Mouse (Mus musculus): ENCODE measurements around the gene Pm20d1. TPM values are rescaled to one million over a fixed set of nuclear protein-coding genes. Genes with fewer than 3 reads are reported as not detected.

Gene Pm20d1
- polyA plus RNA-seq, 1 experiment: not detected

- Histone ChIP-seq H3K27me3 (ENCODE audit: control insufficient read depth) (no peaks in the 10 kb centered on the region), H3K4me1 (ENCODE audit: control insufficient read depth) (no peaks in the 10 kb centered on the region), H3K36me3 (ENCODE audit: control insufficient read depth) (no peaks in the 10 kb centered on the region), H3K4me3 (replicated peaks) (no peak overlapping the region), H3K9me3 (ENCODE audit: control insufficient read depth, low read length) (no peaks in the 10 kb centered on the region)
- TF ChIP-seq TAL1 (IDR thresholded peaks at IDR 0.05; ENCODE audit: low read length) (no peak), GATA1 (IDR thresholded peaks at IDR 0.05; ENCODE audit: low read length) (no peak)
Observed at GRCm38 (mm10) chr1:131769296-131769695, 27.9 kb upstream of the Pm20d1 start.

DNA sequence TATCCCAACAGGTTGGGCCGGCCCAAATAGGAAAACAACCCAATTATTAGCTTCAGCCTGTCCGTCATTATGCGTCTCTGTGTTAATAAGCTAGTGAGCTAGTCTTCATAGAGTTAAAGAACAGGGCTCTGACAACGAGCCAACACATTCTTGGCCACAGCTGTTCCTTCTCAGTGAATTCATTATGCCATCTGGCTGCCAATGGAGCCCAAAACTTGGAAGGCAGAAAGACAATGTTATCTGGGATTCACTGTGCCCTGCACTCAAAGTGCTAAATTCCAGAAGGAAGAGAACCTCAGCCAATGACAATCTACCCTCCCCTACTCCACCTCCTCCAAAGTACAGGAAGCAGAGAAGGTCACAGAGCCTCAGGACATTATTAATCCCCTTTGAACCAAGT, 26.5 kb upstream of the Pm20d1 start:
- Histone ChIP-seq H3K27me3 (ENCODE audit: control insufficient read depth) (no peaks in the 10 kb centered on the region), H3K4me1 (ENCODE audit: control insufficient read depth) (no peaks in the 10 kb centered on the region)
- TF ChIP-seq TAL1 (IDR thresholded peaks at IDR 0.05; ENCODE audit: low read length): no peak
- TF ChIP-seq GATA1 (IDR thresholded peaks at IDR 0.05; ENCODE audit: low read length): no peak

DNA sequence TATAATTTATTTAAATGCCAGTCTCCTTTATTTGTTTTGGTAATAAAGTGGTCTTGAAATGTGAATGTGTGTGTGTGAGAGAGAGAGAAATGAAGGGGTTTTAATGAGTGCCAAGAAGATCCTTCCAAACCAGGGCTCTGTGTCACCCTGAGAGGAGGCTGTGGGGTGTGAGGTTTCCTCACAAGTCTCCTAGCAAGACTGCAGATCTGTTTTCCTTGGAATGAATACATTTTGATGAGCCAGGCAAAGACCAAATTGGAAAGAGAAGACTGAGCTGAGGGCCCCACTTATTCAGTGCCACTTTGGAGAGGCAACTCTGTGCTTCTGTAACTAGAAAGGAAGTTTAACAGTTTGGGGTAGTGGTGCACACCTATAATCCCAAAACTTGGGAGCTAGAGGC, 25.7 kb upstream of the Pm20d1 start:
- no peaks in the 10 kb centered on the region for H3K4me1 ChIP-seq (ENCODE audit: control insufficient read depth)
- no peaks in the 10 kb centered on the region for H3K27me3 ChIP-seq (ENCODE audit: control insufficient read depth)
- no peaks in the 10 kb centered on the region for H3K9me3 ChIP-seq (ENCODE audit: control insufficient read depth, low read length)
- no peaks in the 10 kb centered on the region for H3K36me3 ChIP-seq (ENCODE audit: control insufficient read depth)
- no peak overlapping the region for H3K4me3 ChIP-seq (replicated peaks)
- no peak for TF ChIP-seq TAL1 (IDR thresholded peaks at IDR 0.05; ENCODE audit: low read length)
- no peak for TF ChIP-seq GATA1 (IDR thresholded peaks at IDR 0.05; ENCODE audit: low read length)

More for the DNA sequence above, 26.5 kb upstream of the Pm20d1 start:
- H3K4me3 ChIP-seq (replicated peaks): no peak overlapping the region
- no peaks in the 10 kb centered on the region for H3K36me3 ChIP-seq (ENCODE audit: control insufficient read depth)
- no peaks in the 10 kb centered on the region for H3K9me3 ChIP-seq (ENCODE audit: control insufficient read depth, low read length)

DNA sequence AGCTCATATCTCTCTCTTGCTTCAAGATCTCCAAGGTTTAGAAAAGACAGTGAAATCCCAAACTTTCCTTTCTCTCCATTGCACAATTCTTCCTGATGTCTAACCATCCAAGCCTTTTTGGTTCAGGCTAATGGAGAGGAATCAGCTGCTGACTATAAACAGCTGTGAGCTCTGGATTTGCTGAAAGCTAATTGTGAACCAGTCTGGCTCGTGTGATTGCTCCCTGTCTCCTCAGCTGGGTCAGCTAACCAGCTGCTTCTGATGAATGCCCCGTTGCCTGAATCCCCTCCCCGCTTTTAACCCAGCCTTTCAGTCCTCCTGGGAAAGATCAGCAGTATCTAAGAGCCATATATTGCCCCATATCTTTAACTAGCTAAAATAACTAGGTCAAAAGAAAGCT, 2.6 kb upstream of the Pm20d1 start:
- Histone ChIP-seq H3K27me3 (ENCODE audit: control insufficient read depth) (peaks cover 27% of the 10 kb centered on the region), H3K36me3 (ENCODE audit: control insufficient read depth) (no peaks in the 10 kb centered on the region), H3K4me3 (replicated peaks) (no peak overlapping the region), H3K9me3 (ENCODE audit: control insufficient read depth, low read length) (no peaks in the 10 kb centered on the region), H3K4me1 (ENCODE audit: control insufficient read depth) (no peaks in the 10 kb centered on the region)
- TF ChIP-seq TAL1 (IDR thresholded peaks at IDR 0.05; ENCODE audit: low read length) (no peak), GATA1 (IDR thresholded peaks at IDR 0.05; ENCODE audit: low read length) (no peak)

DNA sequence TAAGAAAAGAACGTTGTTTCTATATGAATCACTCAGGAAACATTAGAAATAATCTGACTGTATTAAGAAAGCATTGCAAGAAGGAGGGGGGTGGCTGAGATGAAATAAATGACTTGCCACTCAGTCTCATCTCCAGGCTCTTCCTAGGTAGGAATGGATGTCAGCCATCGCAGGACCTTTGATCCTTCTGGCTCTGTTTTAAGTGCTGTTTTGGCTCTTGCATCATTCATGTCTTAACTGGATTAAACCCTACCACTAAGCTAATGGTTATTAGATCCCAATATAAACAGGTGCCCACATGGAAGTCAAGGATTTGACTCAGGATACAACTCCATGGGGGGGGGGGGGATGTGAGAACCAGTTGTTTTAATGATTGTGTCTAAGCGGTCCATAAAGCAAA, 2.0 kb upstream of the Pm20d1 start:
- peaks cover 27% of the 10 kb centered on the region for H3K27me3 ChIP-seq (ENCODE audit: control insufficient read depth)
- no peak overlapping the region for H3K4me3 ChIP-seq (replicated peaks)
- no peaks in the 10 kb centered on the region for H3K9me3 ChIP-seq (ENCODE audit: control insufficient read depth, low read length)
- no peak for TF ChIP-seq GATA1 (IDR thresholded peaks at IDR 0.05; ENCODE audit: low read length)
- no peak for TF ChIP-seq TAL1 (IDR thresholded peaks at IDR 0.05; ENCODE audit: low read length)
- H3K4me1 ChIP-seq (ENCODE audit: control insufficient read depth): no peaks in the 10 kb centered on the region
- no peaks in the 10 kb centered on the region for H3K36me3 ChIP-seq (ENCODE audit: control insufficient read depth)

DNA sequence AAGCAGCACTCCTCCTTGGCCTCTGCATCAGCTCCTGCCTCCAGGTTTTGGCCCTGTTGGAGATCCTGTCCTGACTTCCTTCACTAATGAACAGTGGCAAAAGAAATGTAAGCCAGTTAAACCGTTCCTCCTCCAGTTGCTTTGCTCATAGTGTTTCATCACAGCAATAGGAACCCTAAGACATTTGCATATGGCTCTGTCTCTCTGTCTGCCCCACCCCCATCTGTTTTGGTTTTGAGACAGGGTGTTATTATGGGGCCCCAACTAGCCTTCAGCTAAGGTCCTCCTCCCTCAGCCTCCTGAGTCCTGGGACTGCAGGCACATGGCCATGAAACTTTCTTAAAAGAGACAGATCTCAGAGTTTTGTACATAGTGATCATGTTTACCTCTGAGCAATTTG, 2.8 kb downstream of the Pm20d1 start:
- Histone ChIP-seq H3K36me3 (ENCODE audit: control insufficient read depth) (no peaks in the 10 kb centered on the region; the same call in 1 of the 2 replicates), H3K27me3 (ENCODE audit: control insufficient read depth) (peaks cover 27% of the 10 kb centered on the region), H3K4me3 (replicated peaks) (no peak overlapping the region), H3K4me1 (ENCODE audit: control insufficient read depth) (no peaks in the 10 kb centered on the region), H3K9me3 (ENCODE audit: control insufficient read depth, low read length) (no peaks in the 10 kb centered on the region)
- TF ChIP-seq TAL1 (IDR thresholded peaks at IDR 0.05; ENCODE audit: low read length) (no peak), GATA1 (IDR thresholded peaks at IDR 0.05; ENCODE audit: low read length) (no peak)

GRCm38 (mm10) chr1:131801071-131801470, 3.9 kb downstream of the Pm20d1 start:
- TF ChIP-seq TAL1 (IDR thresholded peaks at IDR 0.05; ENCODE audit: low read length): no peak
- no peak for TF ChIP-seq GATA1 (IDR thresholded peaks at IDR 0.05; ENCODE audit: low read length)
- no peaks in the 10 kb centered on the region for H3K4me1 ChIP-seq (ENCODE audit: control insufficient read depth)
- peaks cover 27% of the 10 kb centered on the region for H3K27me3 ChIP-seq (ENCODE audit: control insufficient read depth)
- no peak overlapping the region for H3K4me3 ChIP-seq (replicated peaks)
- no peaks in the 10 kb centered on the region for H3K9me3 ChIP-seq (ENCODE audit: control insufficient read depth, low read length)
- H3K36me3 ChIP-seq (ENCODE audit: control insufficient read depth): no peaks in the 10 kb centered on the region; the same call in 1 of the 2 replicates

- peaks cover 13% of the 10 kb centered on the region for H3K27me3 ChIP-seq (ENCODE audit: control insufficient read depth)
- no peak for TF ChIP-seq TAL1 (IDR thresholded peaks at IDR 0.05; ENCODE audit: low read length)
- TF ChIP-seq GATA1 (IDR thresholded peaks at IDR 0.05; ENCODE audit: low read length): no peak
Observed at GRCm38 (mm10) chr1:131802652-131803051, 5.5 kb downstream of the Pm20d1 start.

DNA sequence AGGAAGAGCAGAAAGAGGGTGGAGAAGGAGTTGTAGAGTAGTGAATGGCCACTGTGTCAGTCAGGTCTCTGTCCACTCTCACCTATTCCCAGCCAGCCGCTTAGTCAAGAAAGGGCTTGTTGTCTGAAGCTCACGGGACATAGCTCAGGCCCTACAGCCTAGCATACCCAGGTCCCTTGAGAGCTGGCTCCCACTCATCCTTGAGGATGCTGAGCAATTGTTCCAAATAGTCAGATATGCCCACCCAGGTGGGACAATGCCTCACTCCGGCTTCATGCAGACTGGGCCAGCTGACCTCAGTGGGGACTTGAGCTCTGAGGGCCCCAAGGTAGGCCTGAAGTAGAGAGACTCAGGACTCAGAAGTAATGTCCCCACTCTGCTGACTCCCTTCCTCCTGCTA, 7.0 kb downstream of the Pm20d1 start:
- Histone ChIP-seq H3K36me3 (ENCODE audit: control insufficient read depth) (no peaks in the 10 kb centered on the region; the same call in 1 of the 2 replicates), H3K4me1 (ENCODE audit: control insufficient read depth) (no peaks in the 10 kb centered on the region), H3K4me3 (replicated peaks) (no peak overlapping the region), H3K27me3 (ENCODE audit: control insufficient read depth) (no peaks in the 10 kb centered on the region), H3K9me3 (ENCODE audit: control insufficient read depth, low read length) (no peaks in the 10 kb centered on the region)
- no peak for TF ChIP-seq TAL1 (IDR thresholded peaks at IDR 0.05; ENCODE audit: low read length)
- no peak for TF ChIP-seq GATA1 (IDR thresholded peaks at IDR 0.05; ENCODE audit: low read length)

More at GRCm38 (mm10) chr1:131802652-131803051, 5.5 kb downstream of the Pm20d1 start:
- H3K4me3 ChIP-seq (replicated peaks): no peak overlapping the region
- H3K9me3 ChIP-seq (ENCODE audit: control insufficient read depth, low read length): no peaks in the 10 kb centered on the region
- H3K36me3 ChIP-seq (ENCODE audit: control insufficient read depth): no peaks in the 10 kb centered on the region; the same call in 1 of the 2 replicates
- no peaks in the 10 kb centered on the region for H3K4me1 ChIP-seq (ENCODE audit: control insufficient read depth)

- Histone ChIP-seq H3K4me1 (ENCODE audit: control insufficient read depth) (no peaks in the 10 kb centered on the region), H3K27me3 (ENCODE audit: control insufficient read depth) (no peaks in the 10 kb centered on the region), H3K4me3 (replicated peaks) (no peak overlapping the region), H3K9me3 (ENCODE audit: control insufficient read depth, low read length) (no peaks in the 10 kb centered on the region), H3K36me3 (ENCODE audit: control insufficient read depth) (no peaks in the 10 kb centered on the region; the same call in 1 of the 2 replicates)
- TF ChIP-seq GATA1 (IDR thresholded peaks at IDR 0.05; ENCODE audit: low read length) (no peak), TAL1 (IDR thresholded peaks at IDR 0.05; ENCODE audit: low read length) (no peak)
Observed at GRCm38 (mm10) chr1:131808986-131809385, 11.8 kb downstream of the Pm20d1 start.

Measured in erythroblast, embryonic 14.5 days (primary cell).